Mouse (Mus musculus): Measurements from ENCODE around the gene Svbp. TPM values are rescaled to one million over a fixed set of nuclear protein-coding genes. Genes with fewer than 3 reads are reported as not detected.

Svbp gene
- total RNA-seq, 1 experiment, result 33.0 TPM

- Histone ChIP-seq H3K27ac (ENCODE audit: insufficient read depth, low read depth, low read length, poor library complexity, severe bottlenecking) (no peak overlapping the region), H3K36me3 (ENCODE audit: control insufficient read depth, insufficient read depth, low read length, poor library complexity, severe bottlenecking) (no peaks in the 10 kb centered on the region), H3K4me1 (ENCODE audit: control insufficient read depth in 2 of 2, insufficient read depth in 2 of 2, low read length in 2 of 2, poor library complexity in 1 of 2) (no peaks in the 10 kb centered on the region), H3K4me3 (ENCODE audit: insufficient read depth in 1 of 2, low read depth in 1 of 2, low read length in 2 of 2, poor library complexity in 1 of 2, severe bottlenecking in 1 of 2) (no peak overlapping the region), H3K9me3 (ENCODE audit: control insufficient read depth, insufficient read depth, low read depth, low read length) (no peaks in the 10 kb centered on the region), H3K9ac (ENCODE audit: insufficient read depth, low read depth, low read length, poor library complexity, severe bottlenecking) (no peak overlapping the region)
- peak; percentile 67 for DNase-seq (ENCODE audit: low read depth, low spot score)
- in situ Hi-C loops (cut with MboI; ENCODE audit: low sequenced_read_pairs in 2 of 2, unreplicated experiment in 2 of 2), result loop anchor here (25.0 kb wide), 2 partner anchors 520 to 545 kb away; partner anchors contain the start of genes Cfap57 (in 1 of the 2) and Ebna1bp2 (in 1 of the 2)
- TF ChIP-seq ZC3H11A (IDR thresholded peaks at IDR 0.05; ENCODE audit: borderline replicate concordance, low read depth, low read length) (no peak), HCFC1 (IDR thresholded peaks at IDR 0.05; ENCODE audit: borderline replicate concordance, insufficient read depth, low read length) (no peak), MAFK (IDR thresholded peaks at IDR 0.05; ENCODE audit: insufficient read depth, low read depth, low read length) (no peak)
These were observed 37.9 kb upstream of the Svbp start for GRCm38 (mm10) chr4:119157186-119157585.

GRCm38 (mm10) chr4:119157891-119158290 is 37.2 kb upstream of the Svbp start:
- in situ Hi-C loops (cut with MboI; ENCODE audit: low sequenced_read_pairs in 2 of 2, unreplicated experiment in 2 of 2), result loop anchor here (25.0 kb wide), 2 partner anchors 521 to 546 kb away; partner anchors contain the start of genes Cfap57 (in 1 of the 2) and Ebna1bp2 (in 1 of the 2)
- H3K27ac ChIP-seq (ENCODE audit: insufficient read depth, low read depth, low read length, poor library complexity, severe bottlenecking), result no peak overlapping the region
- no peaks in the 10 kb centered on the region for H3K36me3 ChIP-seq (ENCODE audit: control insufficient read depth, insufficient read depth, low read length, poor library complexity, severe bottlenecking)
- no peaks in the 10 kb centered on the region for H3K4me1 ChIP-seq (ENCODE audit: control insufficient read depth in 2 of 2, insufficient read depth in 2 of 2, low read length in 2 of 2, poor library complexity in 1 of 2)
- no peak overlapping the region for H3K9ac ChIP-seq (ENCODE audit: insufficient read depth, low read depth, low read length, poor library complexity, severe bottlenecking)
- H3K9me3 ChIP-seq (ENCODE audit: control insufficient read depth, insufficient read depth, low read depth, low read length), result no peaks in the 10 kb centered on the region
- no peak overlapping the region for H3K4me3 ChIP-seq (ENCODE audit: insufficient read depth in 1 of 2, low read depth in 1 of 2, low read length in 2 of 2, poor library complexity in 1 of 2, severe bottlenecking in 1 of 2)
- TF ChIP-seq ZC3H11A (IDR thresholded peaks at IDR 0.05; ENCODE audit: borderline replicate concordance, low read depth, low read length) (no peak), MAFK (IDR thresholded peaks at IDR 0.05; ENCODE audit: insufficient read depth, low read depth, low read length) (no peak), HCFC1 (IDR thresholded peaks at IDR 0.05; ENCODE audit: borderline replicate concordance, insufficient read depth, low read length) (no peak), ZNF384 (IDR thresholded peaks at IDR 0.05; ENCODE audit: low read depth, low read length) (no peak), CHD2 (IDR thresholded peaks at IDR 0.05; ENCODE audit: low read depth, low read length) (no peak)
- no peak for DNase-seq (ENCODE audit: low read depth, low spot score)

- Histone ChIP-seq H3K4me3 (ENCODE audit: insufficient read depth in 1 of 2, low read depth in 1 of 2, low read length in 2 of 2, poor library complexity in 1 of 2, severe bottlenecking in 1 of 2) (no peak overlapping the region), H3K36me3 (ENCODE audit: control insufficient read depth, insufficient read depth, low read length, poor library complexity, severe bottlenecking) (no peaks in the 10 kb centered on the region), H3K9ac (ENCODE audit: insufficient read depth, low read depth, low read length, poor library complexity, severe bottlenecking) (no peak overlapping the region), H3K4me1 (ENCODE audit: control insufficient read depth in 2 of 2, insufficient read depth in 2 of 2, low read length in 2 of 2, poor library complexity in 1 of 2) (no peaks in the 10 kb centered on the region), H3K27ac (ENCODE audit: insufficient read depth, low read depth, low read length, poor library complexity, severe bottlenecking) (no peak overlapping the region), H3K9me3 (ENCODE audit: control insufficient read depth, insufficient read depth, low read depth, low read length) (no peaks in the 10 kb centered on the region)
- TF ChIP-seq MAFK (IDR thresholded peaks at IDR 0.05; ENCODE audit: insufficient read depth, low read depth, low read length) (no peak), HCFC1 (IDR thresholded peaks at IDR 0.05; ENCODE audit: borderline replicate concordance, insufficient read depth, low read length) (no peak), ZNF384 (IDR thresholded peaks at IDR 0.05; ENCODE audit: low read depth, low read length) (no peak), ZC3H11A (IDR thresholded peaks at IDR 0.05; ENCODE audit: borderline replicate concordance, low read depth, low read length) (no peak), CHD2 (IDR thresholded peaks at IDR 0.05; ENCODE audit: low read depth, low read length) (no peak)
- no peak for DNase-seq (ENCODE audit: low read depth, low spot score)
- in situ Hi-C loops (cut with MboI; ENCODE audit: low sequenced_read_pairs in 2 of 2, unreplicated experiment in 2 of 2), result loop anchor here (25.0 kb wide), 2 partner anchors 524 to 549 kb away; partner anchors contain the start of genes Cfap57 (in 1 of the 2) and Ebna1bp2 (in 1 of the 2)
These were observed 33.7 kb upstream of the Svbp start for GRCm38 (mm10) chr4:119161358-119161757.

GRCm38 (mm10) chr4:119162990-119163389 is 32.1 kb upstream of the Svbp start:
- in situ Hi-C loops (cut with MboI; ENCODE audit: low sequenced_read_pairs in 2 of 2, unreplicated experiment in 2 of 2), result loop anchor here (25.0 kb wide), 2 partner anchors 526 to 551 kb away; partner anchors contain the start of genes Cfap57 (in 1 of the 2) and Ebna1bp2 (in 1 of the 2)
- TF ChIP-seq MAFK (IDR thresholded peaks at IDR 0.05; ENCODE audit: insufficient read depth, low read depth, low read length) (no peak), ZC3H11A (IDR thresholded peaks at IDR 0.05; ENCODE audit: borderline replicate concordance, low read depth, low read length) (no peak), HCFC1 (IDR thresholded peaks at IDR 0.05; ENCODE audit: borderline replicate concordance, insufficient read depth, low read length) (no peak), ZNF384 (IDR thresholded peaks at IDR 0.05; ENCODE audit: low read depth, low read length) (no peak), CHD2 (IDR thresholded peaks at IDR 0.05; ENCODE audit: low read depth, low read length) (no peak)

More at GRCm38 (mm10) chr4:119162990-119163389, 32.1 kb upstream of the Svbp start:
- DNase-seq (ENCODE audit: low read depth, low spot score), result no peak
- Histone ChIP-seq H3K9ac (ENCODE audit: insufficient read depth, low read depth, low read length, poor library complexity, severe bottlenecking) (no peak overlapping the region), H3K27ac (ENCODE audit: insufficient read depth, low read depth, low read length, poor library complexity, severe bottlenecking) (no peak overlapping the region), H3K36me3 (ENCODE audit: control insufficient read depth, insufficient read depth, low read length, poor library complexity, severe bottlenecking) (no peaks in the 10 kb centered on the region), H3K9me3 (ENCODE audit: control insufficient read depth, insufficient read depth, low read depth, low read length) (no peaks in the 10 kb centered on the region), H3K4me3 (ENCODE audit: insufficient read depth in 1 of 2, low read depth in 1 of 2, low read length in 2 of 2, poor library complexity in 1 of 2, severe bottlenecking in 1 of 2) (no peak overlapping the region), H3K4me1 (ENCODE audit: control insufficient read depth in 2 of 2, insufficient read depth in 2 of 2, low read length in 2 of 2, poor library complexity in 1 of 2) (no peaks in the 10 kb centered on the region)

Data from ES-E14 (cell line).